In genomic region chr9:108450292-108451169, GRCm38 (mm10) we compare ENCODE assay signal across 8 mouse cellular contexts. TPM values are rescaled to one million over a fixed set of nuclear protein-coding genes. Genes with fewer than 3 reads are reported as not detected.
A peak's percentile ranks its signal among the peaks of the same experiment; 100 is the strongest.
DNase-seq lines count a peak whose midpoint lies in the region; ATAC-seq and TF ChIP-seq lines count a peak whose summit lies in the region.

No protein-coding gene starts in this region.

- ATAC-seq in lung, embryonic 15.5 days (ENCODE audit: borderline replicate concordance, extremely low read depth, low FRiP score, low TSS enrichment), result peak; percentile 24
- ATAC-seq in forebrain, embryonic 15.5 days (replicated peaks), result peak; percentile 34
- peak; percentile 41; the same call in 1 of the 2 replicates for ATAC-seq in kidney, postnatal 0 days (replicated peaks; ENCODE audit: low FRiP score, low read depth)
- no peak for ATAC-seq in megakaryocyte, adult 5-6 weeks (ENCODE audit: poor library complexity, severe bottlenecking)

- H3K27ac ChIP-seq in lung, embryonic 15.5 days, result peak overlapping the region; percentile 80
- H3K27ac ChIP-seq in forebrain, embryonic 15.5 days (replicated peaks), result peak overlapping the region; percentile 83
- H3K27ac ChIP-seq in kidney, postnatal 0 days, result peak overlapping the region; percentile 9; the same call in 1 of the 2 replicates

- WGBS in lung, embryonic 15.5 days, result 51% methylated on average over 21 of the region's 21 CpGs
- WGBS in forebrain, embryonic 15.5 days, result 37% methylated on average over 21 of the region's 21 CpGs
- WGBS in kidney, postnatal 0 days, result 69% methylated on average over 21 of the region's 21 CpGs

- H3K9ac ChIP-seq in lung, embryonic 15.5 days, result peak overlapping the region; percentile 8; the same call in 1 of the 2 replicates
- peak overlapping the region; percentile 20; the same call in 1 of the 2 replicates for H3K9ac ChIP-seq in forebrain, embryonic 15.5 days (replicated peaks)
- H3K9ac ChIP-seq in kidney, postnatal 0 days (ENCODE audit: low read depth, low read length), result peak overlapping the region; percentile 18; the same call in 1 of the 2 replicates

- peaks cover 19% of the 10 kb centered on the region for H3K36me3 ChIP-seq in lung, embryonic 15.5 days
- H3K36me3 ChIP-seq in forebrain, embryonic 15.5 days, result peaks cover 11% of the 10 kb centered on the region; the same call in 1 of the 2 replicates
- no peaks in the 10 kb centered on the region for H3K36me3 ChIP-seq in kidney, postnatal 0 days (ENCODE audit: insufficient read depth, low read length)

- DNase-seq in lung, postnatal 25 days (ENCODE audit: low spot score), result no peak
- no peak for DNase-seq in kidney, postnatal 0 days (ENCODE audit: low spot score)
- DNase-seq in lung, postnatal 14 days, result peak; percentile 46
- peak; percentile 47 to 52 for DNase-seq in right cerebral cortex, adult 2 months (ENCODE audit: low spot score in 2 of 2)
- no peak for DNase-seq in adrenal gland, adult 18-20 months (ENCODE audit: low spot score in 2 of 2)

- TF ChIP-seq CTCF in kidney, postnatal 0 days (IDR thresholded peaks at IDR 0.05; ENCODE audit: low read depth), result no peak

- H3K4me3 ChIP-seq in lung, embryonic 15.5 days, result peak overlapping the region; percentile 66
- H3K4me3 ChIP-seq in forebrain, embryonic 15.5 days, result peak overlapping the region; percentile 51
- no peak overlapping the region for H3K4me3 ChIP-seq in kidney, postnatal 0 days (replicated peaks; ENCODE audit: low read depth, low read length)

- peaks cover 43% of the 10 kb centered on the region for H3K4me1 ChIP-seq in lung, embryonic 15.5 days
- H3K4me1 ChIP-seq in forebrain, embryonic 15.5 days, result peaks cover 46% of the 10 kb centered on the region
- peaks cover 8% of the 10 kb centered on the region; the same call in 1 of the 2 replicates for H3K4me1 ChIP-seq in kidney, postnatal 0 days (replicated peaks; ENCODE audit: insufficient read depth, low read length)

- H3K27me3 ChIP-seq in lung, embryonic 15.5 days, result no peaks in the 10 kb centered on the region
- H3K27me3 ChIP-seq in forebrain, embryonic 15.5 days, result no peaks in the 10 kb centered on the region
- H3K27me3 ChIP-seq in kidney, postnatal 0 days (ENCODE audit: insufficient read depth, low read length), result no peaks in the 10 kb centered on the region

- H3K4me2 ChIP-seq in lung, embryonic 15.5 days, result peak overlapping the region; percentile 98
- H3K4me2 ChIP-seq in forebrain, embryonic 15.5 days (replicated peaks), result peak overlapping the region; percentile 72
- H3K4me2 ChIP-seq in kidney, postnatal 0 days (ENCODE audit: low read length), result peak overlapping the region; percentile 4; the same call in 1 of the 2 replicates

- no peaks in the 10 kb centered on the region for H3K9me3 ChIP-seq in lung, embryonic 15.5 days
- no peaks in the 10 kb centered on the region for H3K9me3 ChIP-seq in forebrain, embryonic 15.5 days
- H3K9me3 ChIP-seq in kidney, postnatal 0 days (replicated peaks; ENCODE audit: low read length), result no peaks in the 10 kb centered on the region

RNA-seq across cellular contexts. Expression of gene Ccdc71, which starts 9.8 kb away (rescaled TPM):
- 56.6 and 60.4 TPM in 2 replicates for polyA plus RNA-seq in lung, embryonic 15.5 days (2015; fragmentation: Nextera tagmentation; extraction: Ambion mirVana)
- 60.9 and 61.6 TPM in 2 replicates for polyA plus RNA-seq in forebrain, embryonic 15.5 days (2015; fragmentation: Nextera tagmentation; extraction: Ambion mirVana)
- polyA plus RNA-seq in kidney, postnatal 0 days (2015; fragmentation: Nextera tagmentation; extraction: Ambion mirVana), result 49.5 and 55.3 TPM in 2 replicates
- total RNA-seq in megakaryocyte, adult 5-6 weeks (2015), result 26.7 and 29.4 TPM in 2 replicates
- total RNA-seq in megakaryocyte, adult 5-6 weeks (2017), result 10.9 and 12.8 TPM in 2 replicates
- 10 to 100 TPM; 25.6 to 42.3 TPM for total RNA-seq in adrenal gland, adult 18-20 months (2021)

RNA-seq across cellular contexts. Expression of gene Klhdc8b, which starts 10.8 kb away (rescaled TPM):
- 67.2 and 75.3 TPM in 2 replicates for polyA plus RNA-seq in lung, embryonic 15.5 days (2015; fragmentation: Nextera tagmentation; extraction: Ambion mirVana)
- 55.7 and 62.2 TPM in 2 replicates for polyA plus RNA-seq in forebrain, embryonic 15.5 days (2015; fragmentation: Nextera tagmentation; extraction: Ambion mirVana)
- polyA plus RNA-seq in kidney, postnatal 0 days (2015; fragmentation: Nextera tagmentation; extraction: Ambion mirVana), result 31.1 and 33.5 TPM in 2 replicates
- total RNA-seq in megakaryocyte, adult 5-6 weeks (2015), result 0.16 and 0.33 TPM in 2 replicates
- 1.0 and 1.3 TPM in 2 replicates for total RNA-seq in megakaryocyte, adult 5-6 weeks (2017)
- total RNA-seq in adrenal gland, adult 18-20 months (2021), result 10 to 100 TPM; 20.4 to 22.3 TPM

RNA-seq across cellular contexts. Expression of gene BC048562, which starts 14.2 kb away (rescaled TPM):
- polyA plus RNA-seq in lung, embryonic 15.5 days (2015; fragmentation: Nextera tagmentation; extraction: Ambion mirVana), result not detected in 2 replicates
- not detected in 2 replicates for polyA plus RNA-seq in forebrain, embryonic 15.5 days (2015; fragmentation: Nextera tagmentation; extraction: Ambion mirVana)
- not detected in 2 replicates for polyA plus RNA-seq in kidney, postnatal 0 days (2015; fragmentation: Nextera tagmentation; extraction: Ambion mirVana)
- total RNA-seq in megakaryocyte, adult 5-6 weeks (2015), result not detected in 2 replicates
- not detected in 2 replicates for total RNA-seq in megakaryocyte, adult 5-6 weeks (2017)
- total RNA-seq in adrenal gland, adult 18-20 months (2021), result not detected

RNA-seq across cellular contexts. Expression of gene Ccdc36, which starts 22.2 kb away (rescaled TPM):
- 2.4 and 2.6 TPM in 2 replicates for polyA plus RNA-seq in lung, embryonic 15.5 days (2015; fragmentation: Nextera tagmentation; extraction: Ambion mirVana)
- polyA plus RNA-seq in forebrain, embryonic 15.5 days (2015; fragmentation: Nextera tagmentation; extraction: Ambion mirVana), result 0.93 and 1.0 TPM in 2 replicates
- polyA plus RNA-seq in kidney, postnatal 0 days (2015; fragmentation: Nextera tagmentation; extraction: Ambion mirVana), result 0.91 and 0.96 TPM in 2 replicates
- total RNA-seq in megakaryocyte, adult 5-6 weeks (2015), result not detected in 2 replicates
- 0.15 and 0.28 TPM in 2 replicates for total RNA-seq in megakaryocyte, adult 5-6 weeks (2017)
- total RNA-seq in adrenal gland, adult 18-20 months (2021), result not detected

RNA-seq across cellular contexts. Expression of gene Lamb2, which starts 29.0 kb away (rescaled TPM):
- 66.9 and 74.4 TPM in 2 replicates for polyA plus RNA-seq in lung, embryonic 15.5 days (2015; fragmentation: Nextera tagmentation; extraction: Ambion mirVana)
- 15.7 and 18.8 TPM in 2 replicates for polyA plus RNA-seq in forebrain, embryonic 15.5 days (2015; fragmentation: Nextera tagmentation; extraction: Ambion mirVana)
- 35.6 and 38.9 TPM in 2 replicates for polyA plus RNA-seq in kidney, postnatal 0 days (2015; fragmentation: Nextera tagmentation; extraction: Ambion mirVana)
- total RNA-seq in megakaryocyte, adult 5-6 weeks (2015), result 0.13 and 0.73 TPM in 2 replicates
- total RNA-seq in megakaryocyte, adult 5-6 weeks (2017), result 0.33 and 0.37 TPM in 2 replicates
- 100 to 1,000 TPM; 107 to 134 TPM for total RNA-seq in adrenal gland, adult 18-20 months (2021)

Comparison
In these comparisons a context has a peak if more than half of its experiments do, and no peak if none do; other contexts are left out.
1. DNase-seq: peak in lung, postnatal 14 days (single experiment) and right cerebral cortex, adult 2 months (2 of 2); none in lung, postnatal 25 days (single experiment), kidney, postnatal 0 days (single experiment) and adrenal gland, adult 18-20 months (0 of 2).
2. H3K27ac ChIP-seq: peak in every context shown above with its lines; median percentile 83 in forebrain, embryonic 15.5 days; 80 in lung, embryonic 15.5 days; 9 in kidney, postnatal 0 days.
3. H3K4me2 ChIP-seq: peak in every context shown above with its lines; median percentile 98 in lung, embryonic 15.5 days; 72 in forebrain, embryonic 15.5 days; 4 in kidney, postnatal 0 days.
4. Peak in every context shown above with its lines, with median percentiles within 50 percentile points of each other: H3K9ac ChIP-seq.